In genomic region chr1:94034984-94035743, GRCm38 (mm10) we compare ENCODE assay signal across 8 mouse cellular contexts. TPM values are rescaled to one million over a fixed set of nuclear protein-coding genes. Genes with fewer than 3 reads are reported as not detected.
A peak's percentile ranks its signal among the peaks of the same experiment; 100 is the strongest.
DNase-seq lines count a peak whose midpoint lies in the region; ATAC-seq lines count a peak whose summit lies in the region.

No protein-coding gene starts in this region.

- peak overlapping the region; percentile 34 for H3K27ac ChIP-seq in intestine, embryonic 16.5 days (ENCODE audit: low read length)

- 2% methylated on average over 25 of the region's 25 CpGs for WGBS in intestine, embryonic 16.5 days

- 0 out of 2 replicates have a peak, but pooled peaks cover 4% of the 10 kb centered on the region for H3K4me1 ChIP-seq in intestine, embryonic 16.5 days (ENCODE audit: control insufficient read depth, insufficient read depth, low read length)

- intact Hi-C loops in left cerebral cortex, postnatal 25 days (cut with DNase I): loop anchor here (1.0 kb wide), 1 partner anchor 43 kb away; no protein-coding TSS in a partner anchor

- H3K27me3 ChIP-seq in intestine, embryonic 16.5 days (replicated peaks; ENCODE audit: control insufficient read depth, insufficient read depth, low read length): no peaks in the 10 kb centered on the region

- H3K9me3 ChIP-seq in intestine, embryonic 16.5 days (ENCODE audit: control insufficient read depth, low read length): no peaks in the 10 kb centered on the region

- no peaks in the 10 kb centered on the region for H3K36me3 ChIP-seq in intestine, embryonic 16.5 days (ENCODE audit: control insufficient read depth, insufficient read depth, low read length)

- peak overlapping the region; percentile 87 for H3K4me2 ChIP-seq in intestine, embryonic 16.5 days (ENCODE audit: low read depth, low read length)

- peak overlapping the region; percentile 46 for H3K4me3 ChIP-seq in intestine, embryonic 16.5 days (ENCODE audit: low read length)

- peak overlapping the region; percentile 57 for H3K9ac ChIP-seq in intestine, embryonic 16.5 days (ENCODE audit: low read depth, low read length)

- ATAC-seq in intestine, embryonic 16.5 days: peak; percentile 93

- peak; percentile 88 for DNase-seq in adrenal gland, adult 8-10 months
- DNase-seq in embryo, embryonic 9.5 days (ENCODE audit: extremely low spot score): peak; percentile 85
- peak; percentile 69 to 87 for DNase-seq in gastrocnemius, postnatal 4 days (ENCODE audit: low spot score in 2 of 2)
- peak; percentile 86 to 92 for DNase-seq in left cerebral cortex, postnatal 25 days (ENCODE audit: low spot score in 2 of 2)
- peak; percentile 86 for DNase-seq in mesoderm, embryonic 11.5 days (ENCODE audit: low read depth, low spot score)
- peak; percentile 83 for DNase-seq in right cerebral cortex, postnatal 25 days
- DNase-seq in urinary bladder, postnatal 36 days (ENCODE audit: low spot score in 2 of 2): peak; percentile 61 to 71

RNA-seq across cellular contexts. Expression of gene Neu4, which starts 14.9 kb away (rescaled TPM):
- total RNA-seq in adrenal gland, adult 8-10 months (2022): not detected
- total RNA-seq in gastrocnemius, postnatal 4 days (2021): not detected
- polyA plus RNA-seq in intestine, embryonic 16.5 days (2015; fragmentation: Nextera tagmentation; extraction: Ambion mirVana): not detected in 2 replicates
- total RNA-seq in left cerebral cortex, postnatal 25 days (2021): 10 to 100 TPM in 1 of 2 experiments, 1 to 10 TPM in 1; 7.6 to 11.1 TPM

RNA-seq across cellular contexts. Expression of gene Pdcd1, which starts 17.2 kb away (rescaled TPM):
- total RNA-seq in adrenal gland, adult 8-10 months (2022): under 1 TPM in 2 of 4 experiments, not detected in 2; 0.18 to 0.42 TPM
- total RNA-seq in gastrocnemius, postnatal 4 days (2021): not detected
- polyA plus RNA-seq in intestine, embryonic 16.5 days (2015; fragmentation: Nextera tagmentation; extraction: Ambion mirVana): 0.51 and 0.72 TPM in 2 replicates
- under 1 TPM in 1 of 2 experiments, not detected in 1; 0.18 TPM for total RNA-seq in left cerebral cortex, postnatal 25 days (2021)

RNA-seq across cellular contexts. Expression of gene Gal3st2c, which starts 44.9 kb away (rescaled TPM):
- under 1 TPM; 0.06 to 0.16 (median 0.11) TPM for total RNA-seq in adrenal gland, adult 8-10 months (2022)
- total RNA-seq in gastrocnemius, postnatal 4 days (2021): under 1 TPM in 1 of 2 experiments, not detected in 1; 0.05 TPM
- polyA plus RNA-seq in intestine, embryonic 16.5 days (2015; fragmentation: Nextera tagmentation; extraction: Ambion mirVana): 0.01 TPM in 1 of 2 replicates, not detected in the other
- not detected for total RNA-seq in left cerebral cortex, postnatal 25 days (2021)

Comparison
In these comparisons a context has a peak if more than half of its experiments do, and no peak if none do; other contexts are left out.
1. Peak in every context shown above with its lines: DNase-seq, ATAC-seq, H3K4me3 ChIP-seq and H3K27ac ChIP-seq.
2. RNA of gene Neu4, which starts 14.9 kb away (total RNA-seq): 7.6 to 11.1 TPM in left cerebral cortex, postnatal 25 days; not detected in adrenal gland, adult 8-10 months and not detected in gastrocnemius, postnatal 4 days; every median in the first group is over 4 times any median in the second.